Mouse (Mus musculus) bone marrow, adult 2 months (tissue): ENCODE results near the gene Ddost. TPM values are rescaled to one million over a fixed set of nuclear protein-coding genes. Genes with fewer than 3 reads are reported as not detected.

Experiments used
- H3K27ac ChIP-seq: fragments of 200-500 bp; 2 replicates; pipeline ENCODE4 v1.5.1; 2012; ENCODE audit warnings: low read depth, mild to moderate bottlenecking, control low read depth, inconsistent platforms, low read length; ENCODE audit not compliant: control insufficient read depth, poor library complexity, insufficient read depth
- H3K4me1 ChIP-seq: fragments of 200-500 bp; 2 replicates; pipeline ENCODE4 v1.6.1; 2011; ENCODE audit warnings: low read length; ENCODE audit not compliant: control insufficient read depth, insufficient read depth
- H3K4me3 ChIP-seq: fragments of 200-500 bp; replicated peaks from 2 replicates; pipeline ENCODE3; 2011; ENCODE audit warnings: mild to moderate bottlenecking, low read depth, low read length, control low read depth; ENCODE audit not compliant: control insufficient read depth
- CTCF ChIP-seq: fragments of 200-500 bp; IDR thresholded peaks from 2 replicates; pipeline ENCODE4 v1.5.1; 2011; ENCODE audit warnings: low read length, control low read depth; ENCODE audit not compliant: control insufficient read depth, insufficient read depth
- POLR2A ChIP-seq: fragments of 200-500 bp; IDR thresholded peaks from 2 replicates; pipeline ENCODE4 v1.6.1; 2011; ENCODE audit warnings: low read depth, mild to moderate bottlenecking, control low read depth, low read length, borderline replicate concordance; ENCODE audit not compliant: control insufficient read depth
- WGBS: fragments of 180-500 bp; shearing (Covaris S2); methylation state at CpG from one replicate; pipeline ENCODE4 v1.1.7; 2018; 5-methylcytosine and 5-hydroxymethylcytosine counted together
- polyA plus RNA-seq: library from polyadenylated mRNA; stranded (reverse); fragments of >200 nt; gene quantifications from 2 replicates; pipeline ENCODE4 v1.2.4, GENCODE M21; 2011; ENCODE audit warnings: low replicate concordance; ENCODE audit not compliant: missing spikeins, insufficient read depth, insufficient read length

Gene Ddost
- polyA plus RNA-seq, 1 experiment: 64.8 TPM

GRCm38 (mm10) chr4:138348716-138349115 lies 44.2 kb downstream of the Ddost start:
- Histone ChIP-seq H3K4me3 (no peak overlapping the region), H3K27ac (no peak overlapping the region), H3K4me1 (no peaks in the 10 kb centered on the region)
- WGBS: 69% methylated on average over 7 of the region's 7 CpGs
- TF ChIP-seq POLR2A: no peak
- TF ChIP-seq CTCF: no peak

GRCm38 (mm10) chr4:138351821-138352220 lies 47.3 kb downstream of the Ddost start:
- TF ChIP-seq POLR2A: no peak
- TF ChIP-seq CTCF: no peak
- Histone ChIP-seq H3K4me1 (no peaks in the 10 kb centered on the region), H3K4me3 (no peak overlapping the region), H3K27ac (no peak overlapping the region)
- 74% methylated on average over 5 of the region's 5 CpGs for WGBS

DNA sequence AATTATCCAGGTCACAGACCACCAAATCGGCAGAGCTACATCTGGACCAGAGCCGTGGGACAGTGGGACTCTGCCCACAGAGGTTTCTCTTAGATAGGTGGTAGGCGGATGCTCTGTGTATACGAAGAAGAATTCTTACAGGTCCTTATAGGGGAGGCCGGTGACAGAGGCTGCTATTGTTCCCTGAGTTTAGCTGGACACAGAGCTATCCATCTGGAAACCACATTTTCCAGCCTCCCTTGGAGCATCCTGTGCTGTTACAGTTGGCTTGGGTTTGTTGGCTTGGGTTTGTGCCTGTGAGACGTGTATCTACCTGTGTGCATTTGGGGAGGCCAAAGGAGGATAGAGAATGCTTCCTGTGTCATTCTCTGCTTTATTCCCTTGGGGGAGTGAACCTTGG lies 48.2 kb downstream of the Ddost start:
- TF ChIP-seq POLR2A (no peak), CTCF (no peak)
- H3K4me3 ChIP-seq: no peak overlapping the region
- no peak overlapping the region for H3K27ac ChIP-seq
- H3K4me1 ChIP-seq: no peaks in the 10 kb centered on the region
- WGBS: 85% methylated on average over 6 of the region's 6 CpGs

DNA sequence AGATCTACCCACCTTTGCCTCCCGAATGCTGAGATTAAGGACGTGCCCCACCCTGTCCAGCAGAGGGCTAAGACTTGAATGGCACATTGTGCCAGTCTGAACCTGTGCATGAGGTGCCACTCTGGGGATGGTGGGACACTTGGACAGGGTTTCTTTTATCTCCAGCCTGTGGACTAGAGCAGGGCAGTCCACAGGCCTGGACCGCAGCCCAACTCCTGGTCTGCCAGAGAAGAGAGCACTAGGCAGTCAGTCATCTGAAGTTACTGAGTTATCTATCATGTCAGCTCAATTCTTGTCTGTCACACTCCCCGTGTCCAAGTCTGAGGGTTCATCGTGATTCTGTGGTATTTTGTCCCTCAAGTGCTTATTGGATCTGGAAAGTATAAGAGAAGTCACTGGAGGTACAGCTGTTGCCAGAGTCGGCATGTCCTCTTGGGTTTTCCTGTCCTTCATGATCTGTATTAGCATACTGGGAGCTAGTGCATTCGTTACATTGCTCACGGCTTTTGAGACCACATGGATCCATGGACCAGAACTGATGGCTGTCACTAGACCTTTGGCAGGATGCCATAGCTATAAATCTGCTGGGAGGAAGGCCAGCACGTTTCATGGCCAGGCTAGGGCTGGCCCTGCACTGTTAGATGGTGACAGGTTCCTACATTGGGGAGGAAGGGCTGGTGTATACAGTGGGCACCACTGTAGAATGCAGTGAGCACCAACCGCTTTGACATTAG lies 49.1 kb downstream of the Ddost start:
- H3K27ac ChIP-seq: no peak overlapping the region
- H3K4me3 ChIP-seq: no peak overlapping the region
- 64% methylated on average over 10 of the region's 10 CpGs for whole genome bisulfite sequencing
- H3K4me1 ChIP-seq: no peaks in the 10 kb centered on the region
- no peak for TF ChIP-seq CTCF
- no peak for TF ChIP-seq POLR2A

- Histone ChIP-seq H3K4me3 (no peak overlapping the region), H3K4me1 (no peaks in the 10 kb centered on the region), H3K27ac (no peak overlapping the region)
- WGBS: 75% methylated on average over 2 of the region's 2 CpGs
- TF ChIP-seq CTCF: no peak
- TF ChIP-seq POLR2A: no peak
These were observed 51.0 kb downstream of the Ddost start for GRCm38 (mm10) chr4:138355496-138355895.

GRCm38 (mm10) chr4:138356141-138356540 lies 51.6 kb downstream of the Ddost start:
- WGBS: 75% methylated on average over 8 of the region's 8 CpGs
- no peak overlapping the region for H3K27ac ChIP-seq
- no peak overlapping the region for H3K4me3 ChIP-seq
- no peaks in the 10 kb centered on the region for H3K4me1 ChIP-seq
- TF ChIP-seq CTCF (no peak), POLR2A (no peak)

DNA sequence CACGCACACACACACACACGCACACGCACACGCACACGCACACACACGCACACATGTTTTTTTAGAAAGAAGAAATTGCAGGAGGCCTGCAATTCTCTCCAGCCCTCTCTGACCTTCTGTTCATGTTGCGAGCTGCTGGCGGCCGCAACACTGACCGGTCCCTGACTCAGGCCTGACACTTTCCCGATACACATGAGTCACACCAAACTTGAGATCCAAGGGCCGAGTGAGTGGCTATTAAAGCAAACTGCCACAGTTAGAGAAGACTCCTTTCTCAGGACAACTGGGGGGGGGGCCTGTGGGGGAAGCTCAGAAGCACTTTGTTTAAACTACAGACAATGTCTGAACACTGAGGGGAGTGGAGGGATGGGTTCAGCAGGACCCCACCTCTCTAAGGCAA lies 52.0 kb downstream of the Ddost start:
- WGBS: 89% methylated on average over 12 of the region's 12 CpGs

GRCm38 (mm10) chr4:138358176-138358575 lies 53.6 kb downstream of the Ddost start:
- TF ChIP-seq POLR2A: no peak
- TF ChIP-seq CTCF: no peak
- Histone ChIP-seq H3K4me3 (no peak overlapping the region), H3K4me1 (no peaks in the 10 kb centered on the region), H3K27ac (no peak overlapping the region)
- 59% methylated on average over 3 of the region's 3 CpGs for WGBS

More for the DNA sequence above, 52.0 kb downstream of the Ddost start:
- H3K4me1 ChIP-seq: no peaks in the 10 kb centered on the region
- no peak for TF ChIP-seq POLR2A
- TF ChIP-seq CTCF: no peak
- H3K27ac ChIP-seq: no peak overlapping the region
- H3K4me3 ChIP-seq: no peak overlapping the region
